Mouse (Mus musculus) B cell, adult 2 months (primary cell): ENCODE results near the gene Tcea3.

Experiments used
- DNase-seq, 2 experiments: peaks; one replicate each; pipeline ENCODE4 v3.0.0; 2022

The Tcea3 gene

DNA sequence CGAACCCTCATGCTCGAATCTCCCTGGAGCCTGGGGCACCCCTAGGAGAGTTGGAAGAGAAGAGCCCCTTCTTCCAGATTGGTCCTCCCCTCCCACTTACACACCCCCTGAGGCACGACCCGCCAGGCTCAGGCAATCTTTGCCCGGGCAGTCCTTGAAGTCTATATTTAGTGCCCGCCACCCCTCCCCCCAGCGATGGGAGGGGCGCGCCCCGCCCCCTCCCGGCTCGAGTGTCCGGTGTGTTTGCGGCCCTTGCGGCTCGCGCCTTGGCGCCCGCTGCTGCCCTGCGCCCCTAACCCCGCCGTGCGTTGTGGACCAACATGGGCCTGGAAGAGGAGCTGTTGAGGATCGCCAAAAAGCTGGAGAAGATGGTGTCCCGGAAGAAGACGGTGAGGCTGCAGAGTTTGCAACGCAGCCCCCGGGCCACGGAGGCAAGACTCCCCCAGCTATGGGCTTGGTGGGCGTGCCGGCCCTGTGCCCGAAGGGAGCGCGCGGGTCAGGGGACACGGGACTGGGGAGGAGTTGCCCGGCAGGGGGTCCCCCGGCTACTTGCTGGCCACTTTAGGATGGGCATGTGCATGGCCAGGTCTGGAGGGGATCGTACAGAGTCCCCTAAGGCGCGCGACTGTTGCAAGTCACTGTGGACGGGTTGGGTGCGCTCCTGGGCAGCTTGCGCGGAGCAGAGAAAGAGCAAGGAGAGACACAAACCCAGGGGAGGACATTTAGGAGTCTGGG lies at the start of gene Tcea3:
Gene Tcea3 (plus strand): TSS at position 1 of the 735 bp plus-strand sequence.
- no peak for DNase-seq

GRCm38 (mm10) chr4:136198846-136199245 lies 48.7 kb upstream of the Tcea3 start:
- no peak for DNase-seq

DNA sequence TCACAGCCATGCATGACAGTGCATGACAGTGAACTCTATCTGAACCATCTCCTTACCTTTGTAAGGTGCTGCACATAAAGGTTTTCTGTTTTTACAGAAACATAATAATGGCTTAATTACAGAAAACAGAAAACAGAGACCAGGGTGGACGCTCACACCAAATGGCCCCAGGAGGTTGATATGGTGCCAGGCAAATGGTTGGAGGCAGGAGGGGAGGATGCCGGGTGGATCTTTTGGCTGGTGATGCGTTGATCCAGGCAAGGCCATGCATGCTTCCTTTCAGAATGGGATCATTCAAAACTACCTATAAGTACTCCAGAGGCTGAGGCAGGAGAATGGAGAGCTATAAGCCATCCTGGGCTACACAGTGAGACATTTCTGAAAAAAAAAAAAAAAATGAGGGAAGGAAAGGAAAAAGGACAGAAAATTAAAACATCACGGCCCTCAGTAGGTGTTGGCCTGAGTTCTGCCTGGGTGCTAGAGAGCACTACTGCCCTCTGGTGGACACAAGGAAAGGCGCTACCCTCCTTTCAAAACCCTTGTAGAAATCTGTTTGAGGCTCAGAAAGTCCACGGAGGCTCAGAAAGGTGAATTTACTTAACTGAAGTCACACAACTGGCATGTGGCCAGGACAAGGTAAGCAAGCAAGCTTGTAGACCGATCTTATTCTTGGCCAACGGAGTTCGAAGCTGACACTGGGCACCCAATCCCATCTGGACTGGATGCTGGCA lies 47.8 kb upstream of the Tcea3 start:
- DNase-seq, result peak; percentile 65 to 69

DNA sequence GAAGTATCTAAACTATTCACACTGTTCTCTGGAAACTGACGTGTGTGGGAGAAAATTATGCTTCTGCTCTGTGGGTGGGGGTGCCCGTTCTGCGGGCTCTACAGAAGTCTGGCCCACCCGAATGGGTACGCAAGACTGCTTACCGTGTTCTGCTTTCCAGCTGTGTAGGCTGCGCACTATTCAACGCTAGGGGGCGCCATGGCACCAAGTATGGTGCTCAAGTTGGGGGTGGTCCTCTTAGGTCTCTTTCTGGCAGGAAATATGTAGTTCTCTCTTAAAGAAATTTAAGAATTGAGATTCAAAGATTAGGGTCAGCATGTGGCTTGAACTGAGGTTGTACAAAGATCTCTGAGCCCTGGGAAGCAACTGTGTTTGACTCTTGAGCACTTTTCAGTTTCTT lies 45.0 kb upstream of the Tcea3 start:
- DNase-seq, result peak; percentile 82 to 83

DNA sequence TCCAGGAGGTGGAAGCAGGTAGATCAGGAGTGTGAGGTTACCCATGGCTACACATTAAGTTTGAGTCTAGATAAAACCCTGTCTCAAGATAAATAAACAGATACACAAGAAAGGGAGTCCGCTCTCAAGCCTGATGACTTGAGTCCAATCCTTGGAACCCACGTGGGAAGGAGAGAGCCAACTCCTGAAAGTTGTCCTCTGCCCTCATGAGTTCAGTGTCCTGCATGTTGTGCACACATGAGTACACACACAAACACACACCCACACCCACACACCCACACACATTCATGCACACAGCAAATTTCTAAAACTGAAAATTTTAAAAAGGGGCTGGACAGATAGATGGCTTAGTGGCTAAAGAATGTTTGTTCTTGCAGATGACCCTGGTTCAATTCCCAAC lies 42.8 kb upstream of the Tcea3 start:
- no peak for DNase-seq

DNA sequence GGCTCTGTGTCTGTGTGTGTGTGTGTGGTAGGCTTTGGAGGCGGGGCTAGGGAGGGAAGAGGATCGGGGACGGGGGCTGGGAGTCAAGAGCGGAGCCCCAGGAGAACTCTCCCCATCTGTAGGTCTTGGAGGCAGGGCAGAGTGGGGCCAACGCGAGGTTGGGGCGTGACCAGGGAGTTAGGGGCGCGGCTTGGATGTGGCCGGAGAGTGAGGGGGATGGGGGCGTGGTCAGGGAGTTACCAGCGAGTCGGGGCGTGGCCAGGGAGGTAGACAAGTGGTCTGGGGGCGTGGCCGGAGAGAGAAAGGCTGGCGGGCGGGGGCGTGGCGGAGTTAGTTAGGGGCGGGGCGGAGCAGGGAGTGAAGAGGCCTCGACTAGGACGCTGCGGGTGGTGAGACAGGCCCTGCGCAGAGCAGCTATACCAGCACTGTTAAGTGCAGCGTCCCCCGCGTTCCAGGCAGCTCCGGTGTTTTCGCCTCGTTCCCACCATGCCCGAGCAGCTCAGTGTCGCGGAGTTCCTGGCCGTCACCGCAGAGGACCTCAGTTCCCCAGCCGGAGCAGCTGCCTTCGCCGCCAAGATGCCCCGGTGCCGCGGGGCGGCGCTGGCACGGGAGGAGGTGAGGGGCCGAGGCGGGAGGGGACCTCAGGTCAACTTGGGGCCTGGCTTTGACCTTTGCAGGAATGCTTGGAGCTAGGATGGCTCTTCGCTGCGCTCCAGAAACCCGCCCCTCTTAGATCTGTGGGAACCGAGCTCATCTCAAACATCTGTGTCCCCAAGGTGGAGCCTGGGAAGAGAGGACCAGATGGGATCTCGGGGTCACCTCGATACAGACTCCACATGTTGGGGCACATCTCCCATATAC lies 41.3 kb upstream of the Tcea3 start, which contains the start of gene Asap3:
Gene Asap3 (plus strand): TSS at position 333 of the 861 bp plus-strand sequence.
- peak; percentile 90 to 92 for DNase-seq

GRCm38 (mm10) chr4:136206943-136207342 lies 40.6 kb upstream of the Tcea3 start:
- DNase-seq, result peak; percentile 13 to 21

DNA sequence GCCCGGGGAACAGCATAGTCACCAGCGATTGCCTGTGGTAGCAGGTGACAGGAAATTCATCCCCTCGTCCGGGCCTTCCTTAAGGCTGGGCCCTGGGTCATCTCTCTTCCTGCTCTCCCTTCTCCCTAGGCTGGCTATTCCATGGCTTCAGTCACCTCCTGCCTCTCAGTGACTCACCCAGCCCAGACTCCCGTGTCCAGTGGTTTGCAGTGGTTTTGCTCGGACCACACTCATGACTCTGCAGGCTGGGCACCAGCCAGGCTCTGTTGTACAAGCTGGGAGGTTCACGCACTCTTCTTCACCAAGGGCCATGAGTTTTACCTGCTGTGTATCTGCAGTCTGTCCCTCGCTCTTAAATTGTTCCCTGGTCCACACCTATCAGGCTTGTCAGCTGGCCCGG lies 36.6 kb upstream of the Tcea3 start:
- no peak for DNase-seq

- DNase-seq, result no peak
Measured at GRCm38 (mm10) chr4:136213629-136214028, 33.9 kb upstream of the Tcea3 start.

- no peak for DNase-seq
Measured at GRCm38 (mm10) chr4:136214828-136215227, 32.7 kb upstream of the Tcea3 start.

DNA sequence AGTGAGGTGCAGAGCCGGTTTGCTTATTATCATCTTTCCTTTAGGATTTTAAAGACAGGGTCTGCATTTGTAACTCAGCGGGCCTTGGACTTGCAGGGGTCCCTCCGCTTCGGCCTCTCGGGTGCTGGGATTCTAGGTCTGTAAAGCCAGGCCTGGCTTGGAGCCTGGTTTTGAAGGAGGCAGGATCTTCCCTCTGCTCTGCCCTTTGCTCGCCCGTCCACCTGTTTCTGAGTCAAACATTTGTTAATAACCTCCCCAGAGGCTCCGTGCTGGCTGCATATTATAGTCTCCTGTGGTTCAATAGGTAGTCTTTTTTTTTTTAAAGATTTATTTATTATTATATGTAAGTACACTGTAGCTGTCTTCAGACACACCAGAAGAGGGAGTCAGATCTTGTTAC lies 32.0 kb upstream of the Tcea3 start:
- no peak for DNase-seq

GRCm38 (mm10) chr4:136217063-136217462 lies 30.5 kb upstream of the Tcea3 start:
- no peak for DNase-seq

GRCm38 (mm10) chr4:136218595-136219214 lies 28.8 kb upstream of the Tcea3 start:
- DNase-seq, result no peak

DNA sequence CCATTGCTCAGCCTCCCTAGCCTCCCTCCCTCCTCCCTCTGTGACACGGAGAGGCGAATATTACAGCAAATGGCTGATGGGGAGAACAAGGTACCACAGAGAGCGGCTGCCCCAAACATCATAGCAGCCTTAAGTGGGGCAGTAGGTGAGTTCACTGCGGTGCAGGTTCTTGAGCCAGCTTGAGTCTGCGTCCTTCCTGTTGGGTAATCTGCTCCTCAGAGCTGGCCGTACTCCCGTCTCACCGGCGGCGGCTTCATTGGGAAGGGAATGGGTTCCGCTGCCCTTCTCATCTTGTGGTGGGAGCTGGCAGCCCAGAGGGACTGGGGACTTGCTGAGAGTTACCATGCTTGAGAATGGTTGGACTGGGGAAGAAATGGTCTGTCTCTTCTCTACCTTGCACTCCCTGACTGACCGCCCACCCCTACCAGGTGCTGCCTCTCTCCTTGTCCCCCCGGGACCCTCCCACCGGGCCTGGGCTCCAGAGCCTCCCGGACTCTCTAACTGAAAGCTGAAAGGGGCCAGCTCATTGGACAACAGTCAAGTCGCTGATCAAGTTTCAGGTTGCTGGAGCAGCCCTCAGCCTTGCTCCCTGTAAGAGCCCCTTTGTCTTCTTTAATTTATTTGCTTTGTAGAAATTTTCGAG lies 27.3 kb upstream of the Tcea3 start:
- DNase-seq, result no peak

- DNase-seq, result no peak
Measured at GRCm38 (mm10) chr4:136223549-136224239, 23.8 kb upstream of the Tcea3 start.

- DNase-seq, result no peak
Measured at GRCm38 (mm10) chr4:136224240-136224559, 23.3 kb upstream of the Tcea3 start.

DNA sequence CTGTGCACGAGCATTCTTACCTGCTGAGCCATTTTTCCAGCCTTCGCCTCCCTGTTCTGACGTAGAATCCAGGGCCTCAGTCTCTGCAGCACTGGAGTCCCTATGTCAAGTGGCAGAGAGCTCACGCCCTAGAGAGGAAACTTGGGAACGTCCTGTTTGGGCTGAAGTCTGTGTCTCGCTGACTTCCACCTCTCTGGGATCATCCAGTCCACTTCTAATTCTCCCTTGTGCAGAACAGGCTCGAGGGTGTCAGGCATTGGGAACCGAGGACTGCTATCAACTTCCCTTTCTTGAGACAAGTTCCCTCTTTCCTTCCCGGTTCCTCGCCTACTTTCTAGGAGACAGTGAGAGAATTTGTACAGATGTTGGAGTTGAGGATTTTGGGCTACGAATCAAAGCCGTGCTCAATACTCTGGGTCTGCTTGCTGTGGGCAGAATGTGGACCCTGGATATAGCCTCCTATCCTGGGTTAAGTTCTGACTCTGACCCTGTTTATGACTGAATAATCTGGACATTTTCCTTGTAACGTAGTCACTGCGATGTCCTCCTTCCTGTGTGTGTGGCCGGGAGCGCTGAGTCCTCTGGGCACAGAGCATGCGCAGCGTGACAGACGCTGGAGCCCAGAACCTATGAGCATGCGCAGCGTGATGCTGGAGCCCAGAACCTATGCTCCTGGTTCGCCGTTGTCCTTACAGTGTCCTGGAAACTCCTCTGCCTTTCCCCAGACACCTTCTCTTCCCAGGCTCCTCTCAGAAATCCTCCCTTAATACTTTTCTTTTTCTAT lies 22.7 kb upstream of the Tcea3 start:
- DNase-seq, result no peak

GRCm38 (mm10) chr4:136227408-136227807 lies 20.1 kb upstream of the Tcea3 start:
- no peak for DNase-seq

DNA sequence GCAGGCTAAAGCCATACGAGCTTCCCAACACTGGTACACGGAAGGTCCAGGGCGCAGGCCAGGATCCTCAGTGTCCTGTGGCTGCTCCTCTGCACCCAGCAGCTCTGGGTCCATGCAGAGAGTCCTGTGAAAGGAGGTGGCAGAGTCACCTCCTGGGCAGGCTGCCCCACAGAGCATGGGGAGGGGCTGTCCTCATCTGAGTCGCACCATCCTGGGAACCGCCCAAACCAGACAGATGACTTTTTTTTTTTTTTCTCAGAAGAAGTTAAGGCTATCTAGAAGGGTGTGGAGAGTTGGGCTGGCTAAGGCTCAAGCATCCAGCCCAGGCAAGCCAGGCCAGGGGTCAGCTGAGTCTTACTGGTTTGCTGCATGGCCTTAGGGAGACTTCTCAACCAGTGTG lies 18.9 kb upstream of the Tcea3 start:
- no peak for DNase-seq

GRCm38 (mm10) chr4:136238669-136239068 lies 8.9 kb upstream of the Tcea3 start:
- no peak for DNase-seq

- no peak for DNase-seq
Measured at GRCm38 (mm10) chr4:136239111-136239510, 8.4 kb upstream of the Tcea3 start.
